Mouse (Mus musculus): ENCODE data around the gene Creb1.
"Not testable (repeated sequence)": the region's sequence is repeated elsewhere in the genome, so short reads cannot be mapped to it uniquely, and the experiment has no call there.

Creb1 gene

DNA sequence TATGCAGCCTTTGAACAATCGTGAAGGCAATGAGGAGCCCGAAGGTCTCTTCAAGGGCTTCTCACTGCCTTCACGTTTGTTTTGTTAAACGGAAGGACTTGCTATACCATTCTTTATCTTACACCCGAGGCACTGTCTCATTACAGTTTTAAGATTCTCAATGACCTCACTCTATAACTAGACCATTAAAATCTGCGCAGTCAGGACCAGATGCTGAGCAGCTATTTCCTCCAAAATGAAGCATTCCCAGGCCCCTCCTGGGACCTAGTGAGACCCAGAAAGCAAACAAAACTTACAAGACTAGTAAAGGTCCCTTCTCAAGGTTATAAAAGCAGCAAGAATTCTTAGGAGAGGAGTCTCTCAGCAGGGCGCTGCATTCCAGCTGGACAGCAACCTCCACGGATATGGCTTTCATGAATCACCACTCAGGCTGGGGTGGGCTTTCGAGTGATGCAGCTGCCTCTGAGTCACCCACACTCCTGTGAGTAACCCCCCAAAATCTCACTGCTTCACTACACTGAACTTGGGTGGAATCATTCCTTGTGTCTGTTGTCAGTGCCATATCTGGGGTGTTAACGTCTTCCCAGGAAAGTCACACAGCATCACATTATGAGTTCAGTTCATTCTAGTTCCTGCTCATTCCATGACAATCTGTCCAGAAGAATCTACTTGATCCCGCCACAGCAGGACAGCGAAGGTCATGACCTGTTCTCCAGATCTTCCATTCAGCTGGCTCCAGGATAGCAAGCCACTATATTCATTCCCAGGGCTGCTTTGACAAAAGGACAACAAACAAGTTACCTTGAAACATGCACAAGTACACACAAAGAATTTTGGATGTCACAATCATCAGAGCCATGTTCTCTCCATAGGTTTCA lies 91.4 kb downstream of the Creb1 start:
- no peak for DNase-seq

DNA sequence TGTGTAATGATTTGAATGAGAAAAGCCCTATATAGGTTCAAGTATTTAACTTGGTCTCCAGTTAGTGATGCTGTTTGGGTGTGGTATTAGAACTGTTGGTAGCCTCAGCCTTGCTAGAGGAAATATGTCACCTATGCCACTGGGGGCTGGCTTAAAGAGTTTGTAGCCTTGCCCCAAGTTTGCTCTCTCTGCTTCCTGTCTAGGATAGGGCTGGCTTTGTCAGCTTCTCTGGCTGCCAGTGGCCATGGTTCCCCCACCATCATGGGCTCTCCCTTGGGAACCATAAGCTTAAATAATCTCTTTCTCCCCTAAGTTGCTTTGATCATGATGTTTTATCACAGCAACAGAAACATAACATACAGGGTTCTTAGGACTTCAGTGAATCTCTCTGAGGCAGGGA lies 92.8 kb downstream of the Creb1 start:
- DNase-seq: no peak

DNA sequence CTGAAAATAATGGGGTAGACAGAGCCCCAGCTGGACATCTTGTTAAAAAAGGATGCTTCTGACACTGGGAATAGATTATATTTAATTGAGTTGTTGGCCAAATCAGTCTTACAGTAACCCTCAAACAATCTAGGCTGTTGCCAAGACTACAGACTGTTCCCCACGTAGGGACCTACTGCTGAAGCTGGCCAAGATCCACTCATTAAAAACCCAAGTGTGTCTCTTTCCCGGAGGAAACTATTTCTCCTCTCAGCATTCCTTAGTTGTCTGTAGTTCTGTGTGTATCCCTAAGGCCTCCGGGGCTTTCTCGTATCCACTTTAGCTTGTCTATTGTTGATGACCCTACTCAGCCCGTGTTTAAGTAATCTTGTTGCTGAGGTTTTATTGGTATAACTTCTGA lies 99.1 kb downstream of the Creb1 start:
- no peak for DNase-seq

DNA sequence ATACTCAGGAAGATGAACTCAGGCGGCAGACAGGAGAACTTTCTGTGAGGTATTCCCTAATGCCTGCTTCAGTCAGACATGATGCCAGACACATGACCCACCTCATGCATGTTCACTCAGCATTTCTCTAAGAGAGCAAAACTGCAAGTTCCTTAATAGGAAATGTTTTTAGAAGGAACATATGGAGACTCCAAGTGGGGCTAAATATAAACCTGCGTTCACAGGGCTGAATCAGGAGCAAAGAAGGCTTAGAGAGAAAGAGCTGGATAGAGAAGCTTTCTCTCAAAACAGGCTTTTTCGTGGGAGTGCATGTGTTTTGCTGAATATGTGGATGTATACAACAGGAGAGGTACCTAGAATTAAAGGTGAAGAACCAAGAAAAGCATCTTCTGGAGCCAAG lies 100.8 kb downstream of the Creb1 start:
- no peak for DNase-seq

DNA sequence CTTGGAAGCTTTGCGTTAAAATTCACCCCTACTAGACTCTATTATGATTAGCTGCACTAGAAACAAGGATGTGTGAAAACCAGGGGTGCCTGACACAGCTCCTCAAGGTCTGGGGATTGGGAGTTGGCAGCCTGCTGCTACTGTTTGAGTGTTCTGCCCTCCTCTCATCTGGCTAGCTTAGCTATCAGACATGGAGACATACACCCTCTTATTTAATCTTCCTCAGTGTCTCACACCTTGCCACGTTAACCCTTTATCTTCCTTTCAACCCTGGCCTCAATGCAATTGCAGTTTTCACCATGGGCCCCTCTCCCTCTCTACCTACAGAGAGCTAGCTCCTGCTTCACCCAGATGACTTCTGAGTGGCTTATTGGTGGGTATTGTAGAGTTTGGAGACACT lies 103.2 kb downstream of the Creb1 start:
- DNase-seq: no peak

DNA sequence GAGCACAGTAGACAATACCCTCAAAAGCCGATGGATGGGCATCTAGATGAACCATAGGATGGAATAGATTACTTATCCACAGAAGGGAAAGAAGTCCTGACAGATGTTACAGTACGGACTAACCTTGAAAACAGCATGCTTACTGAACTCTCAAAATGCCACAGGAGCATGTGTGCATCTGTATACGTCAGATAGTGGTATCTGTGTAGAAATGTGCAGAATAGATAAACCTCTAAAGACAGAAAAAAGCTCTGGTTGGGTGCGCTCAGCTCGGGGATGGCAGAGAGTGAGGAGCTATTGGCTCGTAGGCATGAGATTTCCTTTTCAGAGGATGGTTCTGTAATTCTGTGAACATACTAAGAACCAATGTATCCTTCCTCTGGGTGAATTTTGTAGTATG lies 106.8 kb downstream of the Creb1 start:
- DNase-seq: no peak

DNA sequence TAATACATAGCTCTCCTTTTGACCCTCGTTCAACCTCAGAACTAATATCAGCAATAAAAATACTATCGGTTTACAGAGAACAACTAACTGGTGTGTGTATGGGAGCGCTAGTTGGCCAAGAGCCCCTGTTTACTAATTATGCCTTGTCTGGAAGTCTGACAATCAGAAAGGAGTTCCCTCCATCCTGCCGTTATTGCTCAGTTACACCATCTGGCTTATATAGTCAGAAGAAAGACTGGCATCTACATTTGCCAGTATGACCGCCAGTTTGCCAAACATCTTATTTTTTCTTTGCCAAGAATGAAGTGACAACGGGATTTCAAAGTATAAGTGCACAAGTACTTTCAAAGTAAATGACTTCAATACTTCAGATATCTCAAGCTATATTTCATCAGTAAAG lies 108.6 kb downstream of the Creb1 start:
- DNase-seq: no peak

DNA sequence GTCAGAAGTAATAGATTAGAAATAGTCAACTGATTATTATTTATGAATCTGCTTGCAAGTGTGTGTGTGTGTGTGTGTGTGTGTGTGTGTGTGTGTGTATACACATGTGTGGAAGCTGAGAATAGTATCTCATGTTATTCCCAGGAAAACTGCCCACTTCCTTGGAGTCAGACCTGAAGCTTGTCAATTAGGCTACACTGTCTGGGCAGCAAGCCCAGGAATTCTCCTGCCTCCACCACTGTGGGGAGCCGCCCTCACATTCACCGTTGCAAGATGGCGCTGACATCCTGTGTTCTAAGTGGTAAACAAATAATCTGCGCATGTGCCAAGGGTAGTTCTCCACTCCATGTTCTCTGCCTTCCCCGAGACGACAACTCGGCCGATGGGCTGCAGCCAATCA lies 110.1 kb downstream of the Creb1 start:
- DNase-seq: not testable (repeated sequence)

DNA sequence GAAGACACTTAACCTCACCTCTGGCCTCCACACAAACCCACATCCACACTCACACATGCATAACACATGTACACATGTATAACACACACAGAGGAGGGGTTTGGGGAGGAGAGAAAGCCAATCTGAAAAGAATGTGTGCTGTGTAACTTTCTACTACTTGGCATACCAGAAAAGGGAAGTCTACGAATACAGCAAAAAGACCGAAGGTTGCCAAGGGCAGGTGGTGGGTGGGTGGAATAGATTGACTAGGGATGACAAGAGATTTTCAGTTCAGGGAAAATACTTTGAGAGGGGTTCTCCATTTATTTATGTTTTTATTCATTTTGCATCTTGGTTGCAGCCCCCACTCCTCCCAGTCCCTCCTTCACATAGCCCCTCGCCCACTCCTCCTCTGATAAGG lies 112.1 kb downstream of the Creb1 start:
- no peak for DNase-seq

DNA sequence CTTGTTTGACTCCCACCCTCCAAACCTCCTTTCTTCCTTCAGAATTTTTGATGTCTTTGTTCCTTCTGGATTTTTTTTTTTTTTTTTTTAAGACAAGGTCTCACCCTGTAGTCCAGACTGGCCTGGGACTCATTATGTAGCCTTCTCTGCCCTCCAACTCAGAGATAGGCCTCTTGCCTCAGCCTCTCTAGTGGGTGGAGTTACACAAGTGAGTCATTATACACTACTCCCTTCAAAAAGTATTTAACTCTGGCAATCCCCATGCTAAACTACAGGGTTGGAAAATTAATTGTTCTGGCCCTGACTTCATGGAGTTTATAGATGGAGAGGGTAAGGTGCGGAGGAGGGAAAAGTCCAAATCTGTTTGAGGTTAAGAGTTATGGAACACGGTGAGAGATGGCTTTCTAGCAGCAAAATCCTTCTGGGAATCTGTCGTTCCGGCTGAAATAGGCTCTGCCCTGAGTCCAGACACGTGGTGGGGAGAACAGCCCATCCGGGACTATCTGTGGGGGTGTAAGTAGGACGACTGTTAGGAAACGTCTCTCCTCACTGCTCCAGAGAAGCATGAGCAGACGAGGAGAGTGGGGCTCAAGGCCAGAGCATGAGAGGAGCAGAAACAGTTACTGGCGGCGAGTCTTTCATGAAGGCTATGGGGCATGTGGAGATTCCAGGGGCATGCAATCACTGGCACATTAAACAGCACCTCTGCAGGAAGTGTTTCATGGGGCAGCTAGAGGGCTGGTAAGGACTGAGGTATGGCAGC lies 117.1 kb downstream of the Creb1 start:
- no peak for DNase-seq

DNA sequence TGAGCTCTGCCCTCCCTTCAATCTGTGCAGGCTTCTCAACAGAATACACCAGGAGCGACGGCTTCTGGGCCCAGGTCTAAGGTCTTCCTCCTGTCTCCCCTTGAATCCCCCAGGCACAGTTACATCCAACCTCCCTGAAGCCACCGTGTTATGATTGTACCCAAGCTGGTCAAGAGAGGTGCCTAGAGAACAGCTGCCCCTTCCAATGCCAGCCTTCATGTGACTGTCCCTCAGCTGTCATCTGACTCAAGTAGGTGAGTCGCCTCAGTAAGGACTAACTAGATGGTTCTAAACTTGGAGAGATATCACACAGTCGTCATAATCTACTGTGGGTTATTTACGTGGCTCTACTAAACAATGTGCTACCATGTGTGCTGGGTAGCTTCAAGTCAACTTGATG lies 121.3 kb downstream of the Creb1 start:
- no peak for DNase-seq

Measured in thymus, adult 18-20 months (tissue).